Mouse (Mus musculus): ENCODE data around the gene Astn2. TPM values are rescaled to one million over a fixed set of nuclear protein-coding genes. Genes with fewer than 3 reads are reported as not detected.

Astn2 gene
- polyA plus RNA-seq, 1 experiment, result not detected

- 65% methylated on average over 5 of the region's 5 CpGs for WGBS
- Histone ChIP-seq H3K4me3 (ENCODE audit: insufficient read depth, low read depth, low read length) (no peak overlapping the region), H3K27ac (ENCODE audit: insufficient read depth, low read depth, low read length) (no peak overlapping the region), H3K4me1 (ENCODE audit: control insufficient read depth, insufficient read depth, low read length) (no peaks in the 10 kb centered on the region)
- TF ChIP-seq POLR2A (IDR thresholded peaks at IDR 0.05; ENCODE audit: insufficient read depth, low read depth, low read length) (no peak), CTCF (IDR thresholded peaks at IDR 0.05; ENCODE audit: insufficient read depth, low read depth, low read length) (no peak)
Measured at GRCm38 (mm10) chr4:65896092-65897027, 508.1 kb downstream of the Astn2 start.

GRCm38 (mm10) chr4:65888332-65888993 lies 515.9 kb downstream of the Astn2 start:
- no peak overlapping the region for H3K4me3 ChIP-seq (ENCODE audit: insufficient read depth, low read depth, low read length)
- TF ChIP-seq POLR2A (IDR thresholded peaks at IDR 0.05; ENCODE audit: insufficient read depth, low read depth, low read length), result no peak
- TF ChIP-seq CTCF (IDR thresholded peaks at IDR 0.05; ENCODE audit: insufficient read depth, low read depth, low read length), result no peak
- H3K4me1 ChIP-seq (ENCODE audit: control insufficient read depth, insufficient read depth, low read length), result no peaks in the 10 kb centered on the region
- 54% methylated on average over 5 of the region's 5 CpGs for WGBS
- no peak overlapping the region for H3K27ac ChIP-seq (ENCODE audit: insufficient read depth, low read depth, low read length)

GRCm38 (mm10) chr4:65886862-65887261 lies 517.5 kb downstream of the Astn2 start:
- Histone ChIP-seq H3K27ac (ENCODE audit: insufficient read depth, low read depth, low read length) (no peak overlapping the region), H3K4me1 (ENCODE audit: control insufficient read depth, insufficient read depth, low read length) (no peaks in the 10 kb centered on the region), H3K4me3 (ENCODE audit: insufficient read depth, low read depth, low read length) (no peak overlapping the region)
- WGBS, result 77% methylated on average over 1 of the region's 1 CpGs
- no peak for TF ChIP-seq CTCF (IDR thresholded peaks at IDR 0.05; ENCODE audit: insufficient read depth, low read depth, low read length)
- TF ChIP-seq POLR2A (IDR thresholded peaks at IDR 0.05; ENCODE audit: insufficient read depth, low read depth, low read length), result no peak

- Histone ChIP-seq H3K27ac (ENCODE audit: insufficient read depth, low read depth, low read length) (no peak overlapping the region), H3K4me1 (ENCODE audit: control insufficient read depth, insufficient read depth, low read length) (no peaks in the 10 kb centered on the region), H3K4me3 (ENCODE audit: insufficient read depth, low read depth, low read length) (no peak overlapping the region)
- TF ChIP-seq POLR2A (IDR thresholded peaks at IDR 0.05; ENCODE audit: insufficient read depth, low read depth, low read length) (no peak), CTCF (IDR thresholded peaks at IDR 0.05; ENCODE audit: insufficient read depth, low read depth, low read length) (no peak)
- WGBS, result 80% methylated on average over 3 of the region's 3 CpGs
Measured at GRCm38 (mm10) chr4:65885921-65886320, 518.5 kb downstream of the Astn2 start.

- H3K4me1 ChIP-seq (ENCODE audit: control insufficient read depth, insufficient read depth, low read length), result no peaks in the 10 kb centered on the region
- TF ChIP-seq CTCF (IDR thresholded peaks at IDR 0.05; ENCODE audit: insufficient read depth, low read depth, low read length) (no peak), POLR2A (IDR thresholded peaks at IDR 0.05; ENCODE audit: insufficient read depth, low read depth, low read length) (no peak)
- H3K27ac ChIP-seq (ENCODE audit: insufficient read depth, low read depth, low read length), result no peak overlapping the region
- no peak overlapping the region for H3K4me3 ChIP-seq (ENCODE audit: insufficient read depth, low read depth, low read length)
- 81% methylated on average over 2 of the region's 2 CpGs for WGBS
Measured at GRCm38 (mm10) chr4:65874236-65874781, 530.1 kb downstream of the Astn2 start.

- TF ChIP-seq CTCF (IDR thresholded peaks at IDR 0.05; ENCODE audit: insufficient read depth, low read depth, low read length) (no peak), POLR2A (IDR thresholded peaks at IDR 0.05; ENCODE audit: insufficient read depth, low read depth, low read length) (no peak)
- no peak overlapping the region for H3K27ac ChIP-seq (ENCODE audit: insufficient read depth, low read depth, low read length)
- H3K4me1 ChIP-seq (ENCODE audit: control insufficient read depth, insufficient read depth, low read length), result no peaks in the 10 kb centered on the region
- no peak overlapping the region for H3K4me3 ChIP-seq (ENCODE audit: insufficient read depth, low read depth, low read length)
Measured at GRCm38 (mm10) chr4:65864551-65864950, 539.9 kb downstream of the Astn2 start.

- Histone ChIP-seq H3K4me3 (ENCODE audit: insufficient read depth, low read depth, low read length) (no peak overlapping the region), H3K4me1 (ENCODE audit: control insufficient read depth, insufficient read depth, low read length) (no peaks in the 10 kb centered on the region), H3K27ac (ENCODE audit: insufficient read depth, low read depth, low read length) (no peak overlapping the region)
- 81% methylated on average over 2 of the region's 2 CpGs for WGBS
- TF ChIP-seq CTCF (IDR thresholded peaks at IDR 0.05; ENCODE audit: insufficient read depth, low read depth, low read length), result no peak
- TF ChIP-seq POLR2A (IDR thresholded peaks at IDR 0.05; ENCODE audit: insufficient read depth, low read depth, low read length), result no peak
Measured at GRCm38 (mm10) chr4:65843191-65843590, 561.2 kb downstream of the Astn2 start.

GRCm38 (mm10) chr4:65839550-65840000 lies 564.8 kb downstream of the Astn2 start:
- Histone ChIP-seq H3K27ac (ENCODE audit: insufficient read depth, low read depth, low read length) (no peak overlapping the region), H3K4me1 (ENCODE audit: control insufficient read depth, insufficient read depth, low read length) (no peaks in the 10 kb centered on the region), H3K4me3 (ENCODE audit: insufficient read depth, low read depth, low read length) (no peak overlapping the region)
- TF ChIP-seq CTCF (IDR thresholded peaks at IDR 0.05; ENCODE audit: insufficient read depth, low read depth, low read length), result no peak
- no peak for TF ChIP-seq POLR2A (IDR thresholded peaks at IDR 0.05; ENCODE audit: insufficient read depth, low read depth, low read length)
- 42% methylated on average over 9 of the region's 9 CpGs for WGBS

- no peak overlapping the region for H3K27ac ChIP-seq (ENCODE audit: insufficient read depth, low read depth, low read length)
Measured at GRCm38 (mm10) chr4:65838781-65839180, 565.6 kb downstream of the Astn2 start.

More at GRCm38 (mm10) chr4:65838781-65839180, 565.6 kb downstream of the Astn2 start:
- no peaks in the 10 kb centered on the region for H3K4me1 ChIP-seq (ENCODE audit: control insufficient read depth, insufficient read depth, low read length)
- no peak overlapping the region for H3K4me3 ChIP-seq (ENCODE audit: insufficient read depth, low read depth, low read length)
- TF ChIP-seq POLR2A (IDR thresholded peaks at IDR 0.05; ENCODE audit: insufficient read depth, low read depth, low read length), result no peak
- TF ChIP-seq CTCF (IDR thresholded peaks at IDR 0.05; ENCODE audit: insufficient read depth, low read depth, low read length), result no peak
- 80% methylated on average over 4 of the region's 4 CpGs for WGBS
